Mouse (Mus musculus): Measurements from ENCODE around the gene Ccdc121.

GRCm38 (mm10) chr1:181552533-181553410, 41.5 kb upstream of the Ccdc121 start:
- TF ChIP-seq CTCF (IDR thresholded peaks at IDR 0.05; ENCODE audit: low read depth, low read length) = no peak
- no peak for TF ChIP-seq POLR2A (IDR thresholded peaks at IDR 0.05; ENCODE audit: borderline replicate concordance, low read depth, low read length)

Data from bone marrow macrophage, adult 2 months (primary cell).